Mouse (Mus musculus) CH12.LX (cell line): ENCODE measurements at regions not wholly inside any gene's neighbourhood (a gene's known extent, or its start where the extent isn't known, plus 50 kb on each side); places are given as distances from the start of the nearest gene placed in this dataset.

Source experiments
- DNase-seq: peaks from one replicate; pipeline ENCODE4 v3.0.0-alpha.2; 2013; ENCODE audit errors: extremely low read depth
- H3K27ac ChIP-seq: 2 replicates; pipeline ENCODE4 v1.5.1; 2012; ENCODE audit warnings: low read depth, mild to moderate bottlenecking, control low read depth, moderate library complexity; ENCODE audit not compliant: insufficient read depth
- H3K27me3 ChIP-seq: replicated peaks from 2 replicates; pipeline ENCODE3; 2012; ENCODE audit warnings: inconsistent platforms
- H3K36me3 ChIP-seq, 2 experiments: replicated peaks in 1 of 2; 2 replicates each; pipeline versions ENCODE3 to v1.6.1; 2012; ENCODE audit warnings: inconsistent platforms in 1 of 2, low read length in 1 of 2, mild to moderate bottlenecking in 1 of 2, mixed read lengths in 1 of 2, moderate library complexity in 1 of 2; ENCODE audit not compliant: control insufficient read depth in 1 of 2, insufficient read depth in 1 of 2
- H3K4me1 ChIP-seq, 2 experiments: 2 replicates each; pipeline ENCODE4 v1.6.1; 2012; ENCODE audit warnings: inconsistent platforms in 1 of 2, moderate library complexity in 1 of 2; ENCODE audit not compliant: insufficient read depth in 2 of 2, control insufficient read depth in 1 of 2
- H3K4me2 ChIP-seq: 2 replicates; pipeline ENCODE4 v1.6.1; 2012; ENCODE audit warnings: low read depth, mild to moderate bottlenecking, control low read depth; ENCODE audit not compliant: poor library complexity, insufficient read depth, severe bottlenecking
- H3K4me3 ChIP-seq, 3 experiments: fragments of 150-350 bp in 1 of 3; sonication (generic) in 1 of 3; replicated peaks in 1 of 3; 2 replicates each; pipeline versions ENCODE3 to v1.5.1; 2011 to 2012; ENCODE audit warnings: low read depth in 2 of 3, low read length in 2 of 3, mild to moderate bottlenecking in 2 of 3, moderate library complexity in 2 of 3, control low read depth in 1 of 3, improper control_type of control experiment in 1 of 3, inconsistent platforms in 1 of 3, mixed read lengths in 1 of 3; ENCODE audit not compliant: poor library complexity in 1 of 3
- H3K79me2 ChIP-seq: replicated peaks from 2 replicates; pipeline ENCODE4 v1.6.1; 2012; ENCODE audit warnings: mild to moderate bottlenecking, moderate library complexity; ENCODE audit not compliant: control insufficient read depth, poor library complexity, insufficient read depth, severe bottlenecking; ENCODE audit errors: extremely low read depth
- H3K9ac ChIP-seq: 2 replicates; pipeline ENCODE4 v1.6.1; 2012; ENCODE audit warnings: low read depth, mild to moderate bottlenecking, control low read depth, moderate library complexity; ENCODE audit not compliant: insufficient read depth
- H3K9me3 ChIP-seq: replicated peaks from 2 replicates; pipeline ENCODE3; 2012; ENCODE audit warnings: low read length, inconsistent platforms, mixed read lengths
- BHLHE40 ChIP-seq: IDR thresholded peaks from 2 replicates; pipeline ENCODE4 v1.6.1; 2011; ENCODE audit warnings: mild to moderate bottlenecking, low read depth, low read length, improper control_type of control experiment
- E2F4 ChIP-seq: IDR thresholded peaks from 2 replicates; pipeline ENCODE4 v1.6.1; 2011; ENCODE audit warnings: low read depth, low read length, improper control_type of control experiment; ENCODE audit not compliant: insufficient replicate concordance
- ETS1 ChIP-seq: conservative IDR thresholded peaks from 2 replicates; pipeline ENCODE4 v1.6.1; 2012; ENCODE audit warnings: low read depth, mild to moderate bottlenecking, inconsistent platforms, low read length, improper control_type of control experiment, moderate library complexity
- JUND ChIP-seq: conservative IDR thresholded peaks from 2 replicates; pipeline ENCODE4 v1.6.1; 2011; ENCODE audit warnings: low read depth, low read length, improper control_type of control experiment
- MAFK ChIP-seq: IDR thresholded peaks from 2 replicates; pipeline ENCODE4 v1.6.1; 2011; ENCODE audit warnings: low read length, improper control_type of control experiment; ENCODE audit not compliant: insufficient replicate concordance
- MXI1 ChIP-seq: IDR thresholded peaks from 2 replicates; pipeline ENCODE4 v1.6.1; 2011; ENCODE audit warnings: mild to moderate bottlenecking, low read depth, low read length, improper control_type of control experiment
- MYC ChIP-seq: IDR thresholded peaks from 2 replicates; pipeline ENCODE4 v1.6.1; 2011; ENCODE audit warnings: low read depth, mild to moderate bottlenecking, improper control_type of control experiment, low read length
- PAX5 ChIP-seq: IDR thresholded peaks from 2 replicates; pipeline ENCODE4 v1.6.1; 2012; ENCODE audit warnings: low read length, inconsistent platforms, mixed read lengths
- POLR2A ChIP-seq: IDR thresholded peaks from 2 replicates; pipeline ENCODE4 v1.6.1; 2011; ENCODE audit warnings: low read depth, mild to moderate bottlenecking, improper control_type of control experiment, low read length
- SIN3A ChIP-seq: IDR thresholded peaks from 2 replicates; pipeline ENCODE4 v1.6.1; 2012; ENCODE audit warnings: low read length, improper control_type of control experiment, inconsistent platforms
- TCF12 ChIP-seq: IDR thresholded peaks from 2 replicates; pipeline ENCODE4 v1.6.1; 2014; ENCODE audit warnings: low read depth, mild to moderate bottlenecking, inconsistent platforms, low read length, improper control_type of control experiment
- USF1 ChIP-seq: IDR thresholded peaks from 2 replicates; pipeline ENCODE4 v1.6.1; 2014; ENCODE audit warnings: low read depth, mild to moderate bottlenecking, inconsistent platforms, low read length, improper control_type of control experiment
- ZC3H11A ChIP-seq: IDR thresholded peaks from 2 replicates; pipeline ENCODE4 v1.6.1; 2012; ENCODE audit warnings: low read depth, mild to moderate bottlenecking, inconsistent platforms, low read length, improper control_type of control experiment
- ZKSCAN1 ChIP-seq: IDR thresholded peaks from 2 replicates; pipeline ENCODE4 v1.6.1; 2012; ENCODE audit warnings: low read depth, inconsistent platforms, low read length, improper control_type of control experiment, borderline replicate concordance
- ZNF384 ChIP-seq: IDR thresholded peaks from 2 replicates; pipeline ENCODE4 v1.6.1; 2012; ENCODE audit warnings: low read depth, low read length, improper control_type of control experiment, inconsistent platforms
- dilution Hi-C: fragments of 300-500 bp; cut with MboI; formaldehyde crosslinking; loops from 2 replicates; pipeline ENCODE4 v1.14.3; 2020; ENCODE audit warnings: low sequenced_read_pairs; ENCODE audit not compliant: extremely low pct_unique_long_range_greater_than_20kb, extremely low pct_ligation_motif_present
- in situ Hi-C: fragments of 300-500 bp; cut with MboI; formaldehyde crosslinking; loops from 3 replicates; pipeline ENCODE4 v1.14.3; 2019; ENCODE audit warnings: low sequenced_read_pairs, low pct_ligation_motif_present, low pct_unique_long_range_greater_than_20kb, mixed read lengths

DNA sequence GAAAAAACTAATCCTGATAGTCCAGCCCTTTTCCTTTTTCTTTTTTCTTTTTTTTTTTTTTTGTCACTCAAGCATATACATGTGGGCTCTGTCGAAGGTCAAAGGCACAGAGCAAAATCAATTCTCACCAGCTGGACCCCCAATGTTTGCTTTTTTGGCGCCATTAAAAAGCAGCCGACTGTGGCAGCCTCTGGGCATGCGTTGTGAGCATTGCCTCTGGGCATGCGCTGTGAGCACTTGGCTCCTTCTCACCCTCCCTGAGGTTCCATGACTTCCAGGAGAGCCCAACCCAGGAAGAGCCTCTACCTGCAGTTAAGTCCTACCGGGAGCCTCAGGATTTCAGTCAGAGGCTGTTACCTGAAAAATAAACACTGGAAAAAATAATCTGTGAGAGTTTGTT is 156.8 kb downstream of the Rab11fip4 start:
- no peaks in the 10 kb centered on the region for H3K27me3 ChIP-seq
- peaks cover 6% of the 10 kb centered on the region for H3K9me3 ChIP-seq
- in situ Hi-C loops (no loop called here), dilution Hi-C loops (no loop called here)
- H3K27ac ChIP-seq, result no peak overlapping the region
- no peaks in the 10 kb centered on the region for H3K79me2 ChIP-seq
- peaks cover 14 to 30% of the 10 kb centered on the region in 2 experiments for H3K4me1 ChIP-seq
- H3K4me3 ChIP-seq, result no peak overlapping the region
- TF ChIP-seq BHLHE40, result no peak
- TF ChIP-seq MAFK, result no peak
- TF ChIP-seq E2F4, result no peak
- no peak for TF ChIP-seq ZC3H11A
- no peak for TF ChIP-seq ZKSCAN1
- no peak for TF ChIP-seq MXI1
- no peak for TF ChIP-seq ZNF384
- no peak for TF ChIP-seq JUND
- TF ChIP-seq ETS1, result no peak
- no peak for TF ChIP-seq PAX5
- TF ChIP-seq MYC, result no peak
- TF ChIP-seq TCF12, result no peak
- no peak for TF ChIP-seq USF1
- no peak for TF ChIP-seq POLR2A
- no peak for TF ChIP-seq SIN3A
- no peak overlapping the region for H3K9ac ChIP-seq
- no peak overlapping the region for H3K4me2 ChIP-seq
- no peak for DNase-seq
- H3K36me3 ChIP-seq, result no peaks in the 10 kb centered on the region
